Mouse (Mus musculus) heart, embryonic 12.5 days (tissue): Measurements from ENCODE around the gene Tor3a. TPM values are rescaled to one million over a fixed set of nuclear protein-coding genes. Genes with fewer than 3 reads are reported as not detected.
A peak's percentile ranks its signal among the peaks of the same experiment; 100 is the strongest.
"Not testable (repeated sequence)": the region's sequence is repeated elsewhere in the genome, so short reads cannot be mapped to it uniquely, and the experiment has no call there.

Experiments used
- ATAC-seq: fragments of 200-750 bp; cut with Nextera tagmentation; 2 replicates; pipeline ENCODE4 v1.8.0; 2017; ENCODE audit warnings: moderate TSS enrichment, moderate library complexity; ENCODE audit not compliant: insufficient number of reproducible peaks, low FRiP score
- H3K27ac ChIP-seq: fragments of 300-500 bp; sonication (generic); 2 replicates; pipeline ENCODE4 v1.5.1; 2016; ENCODE audit warnings: mild to moderate bottlenecking, moderate library complexity; ENCODE audit not compliant: poor library complexity, severe bottlenecking
- H3K27me3 ChIP-seq: fragments of 300-500 bp; sonication (generic); replicated peaks from 2 replicates; pipeline ENCODE4 v1.6.1; 2016; ENCODE audit warnings: mild to moderate bottlenecking, moderate library complexity
- H3K36me3 ChIP-seq: fragments of 300-500 bp; sonication (generic); 2 replicates; pipeline ENCODE4 v1.6.1; 2016; ENCODE audit warnings: mild to moderate bottlenecking, moderate library complexity
- H3K4me1 ChIP-seq: fragments of 300-500 bp; sonication (generic); replicated peaks from 2 replicates; pipeline ENCODE4 v1.6.1; 2016; ENCODE audit warnings: mild to moderate bottlenecking
- H3K4me2 ChIP-seq: fragments of 300-500 bp; sonication (generic); 2 replicates; pipeline ENCODE4 v1.6.1; 2016; ENCODE audit warnings: mild to moderate bottlenecking, moderate library complexity
- H3K4me3 ChIP-seq: fragments of 300-500 bp; sonication (generic); 2 replicates; pipeline ENCODE4 v1.5.1; 2016; ENCODE audit warnings: mild to moderate bottlenecking
- H3K9ac ChIP-seq: fragments of 300-500 bp; sonication (generic); 2 replicates; pipeline ENCODE4 v1.6.1; 2016; ENCODE audit warnings: mild to moderate bottlenecking, moderate library complexity
- H3K9me3 ChIP-seq: fragments of 300-500 bp; sonication (generic); replicated peaks from 2 replicates; pipeline ENCODE4 v1.6.1; 2016; ENCODE audit warnings: mild to moderate bottlenecking, moderate library complexity
- WGBS: fragments of 180-500 bp; shearing (Covaris S2); methylation state at CpG from one replicate; pipeline ENCODE4 v1.1.7; 2016; 5-methylcytosine and 5-hydroxymethylcytosine counted together
- polyA plus RNA-seq: library from polyadenylated mRNA; unstranded; fragments of >200 nt; fragmentation: Nextera tagmentation; extraction: Ambion mirVana; gene quantifications from 2 replicates; pipeline ENCODE4 v1.2.1, GENCODE M21; 2016

Tor3a gene
- polyA plus RNA-seq, 1 experiment from 2014 or later = 4.5 TPM

DNA sequence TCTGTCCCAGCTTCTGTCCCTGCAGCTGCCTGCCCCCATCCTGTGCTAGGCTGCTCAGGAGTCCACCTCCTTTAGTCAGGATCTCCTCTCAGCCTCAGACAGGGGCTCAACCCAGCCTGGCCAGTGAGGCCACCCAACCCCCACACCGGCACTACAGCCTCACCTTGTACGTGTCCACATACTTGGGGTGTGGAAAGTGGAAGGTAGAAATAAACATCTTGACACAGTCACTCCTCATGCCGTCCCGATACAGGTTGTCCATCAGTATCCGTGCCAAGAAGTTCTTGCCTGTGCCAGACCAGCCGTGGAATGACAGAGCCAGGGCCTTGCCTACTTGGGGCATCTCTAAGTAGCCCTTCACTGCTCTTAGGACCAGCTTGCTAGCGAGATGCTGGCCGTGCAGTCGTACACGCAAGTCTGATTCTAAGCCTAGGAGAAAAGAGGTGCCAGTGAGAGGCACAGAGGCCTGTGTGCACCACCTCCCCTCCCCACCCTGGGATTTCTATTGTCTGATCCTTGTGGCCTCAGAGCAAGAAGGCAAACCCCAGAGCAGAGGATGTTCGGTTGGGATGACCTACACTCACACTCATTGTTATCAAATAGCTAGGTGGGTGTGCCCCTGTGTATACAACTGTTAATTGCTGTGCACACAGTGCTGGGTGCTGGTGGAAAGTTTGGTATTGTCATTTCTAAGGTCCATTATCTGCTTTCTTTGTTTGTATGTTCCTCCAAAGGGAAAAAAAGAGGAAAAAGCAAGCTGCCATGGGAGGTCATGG, 4.8 kb downstream of the Tor3a start:
- no peak overlapping the region for H3K27ac ChIP-seq
- no peak overlapping the region for H3K4me2 ChIP-seq
- 50% methylated on average over 11 of the region's 11 CpGs for WGBS
- ATAC-seq = no peak
- no peaks in the 10 kb centered on the region for H3K27me3 ChIP-seq
- no peak overlapping the region for H3K4me3 ChIP-seq
- H3K9ac ChIP-seq = no peak overlapping the region
- no peaks in the 10 kb centered on the region for H3K9me3 ChIP-seq
- peaks cover 34% of the 10 kb centered on the region for H3K4me1 ChIP-seq
- H3K36me3 ChIP-seq = no peaks in the 10 kb centered on the region

DNA sequence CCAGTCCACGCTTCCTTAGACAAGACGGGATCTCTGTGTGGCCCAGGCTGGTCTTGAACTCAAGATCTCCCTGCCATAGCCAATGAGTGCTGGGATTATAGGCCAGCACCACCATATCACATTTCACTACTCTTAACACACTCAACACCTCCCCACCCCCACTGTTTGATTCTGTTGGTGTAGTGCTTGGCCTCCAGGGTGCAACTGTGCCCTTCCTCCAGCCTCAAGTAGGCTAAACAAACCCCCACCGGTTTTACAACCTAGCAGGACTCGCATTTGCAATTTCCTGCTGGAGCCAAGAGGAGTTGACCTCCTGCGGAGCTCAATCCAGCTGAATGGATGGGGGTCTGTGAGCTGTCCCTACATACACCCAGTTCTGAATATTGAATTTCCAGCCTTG, 5.6 kb downstream of the Tor3a start:
- no peaks in the 10 kb centered on the region for H3K36me3 ChIP-seq
- no peak for ATAC-seq
- no peaks in the 10 kb centered on the region for H3K9me3 ChIP-seq
- no peak overlapping the region for H3K4me3 ChIP-seq
- no peak overlapping the region for H3K27ac ChIP-seq
- H3K4me2 ChIP-seq = no peak overlapping the region
- 25% methylated on average over 5 of the region's 5 CpGs for WGBS
- no peaks in the 10 kb centered on the region for H3K27me3 ChIP-seq
- peaks cover 34% of the 10 kb centered on the region for H3K4me1 ChIP-seq
- no peak overlapping the region for H3K9ac ChIP-seq

DNA sequence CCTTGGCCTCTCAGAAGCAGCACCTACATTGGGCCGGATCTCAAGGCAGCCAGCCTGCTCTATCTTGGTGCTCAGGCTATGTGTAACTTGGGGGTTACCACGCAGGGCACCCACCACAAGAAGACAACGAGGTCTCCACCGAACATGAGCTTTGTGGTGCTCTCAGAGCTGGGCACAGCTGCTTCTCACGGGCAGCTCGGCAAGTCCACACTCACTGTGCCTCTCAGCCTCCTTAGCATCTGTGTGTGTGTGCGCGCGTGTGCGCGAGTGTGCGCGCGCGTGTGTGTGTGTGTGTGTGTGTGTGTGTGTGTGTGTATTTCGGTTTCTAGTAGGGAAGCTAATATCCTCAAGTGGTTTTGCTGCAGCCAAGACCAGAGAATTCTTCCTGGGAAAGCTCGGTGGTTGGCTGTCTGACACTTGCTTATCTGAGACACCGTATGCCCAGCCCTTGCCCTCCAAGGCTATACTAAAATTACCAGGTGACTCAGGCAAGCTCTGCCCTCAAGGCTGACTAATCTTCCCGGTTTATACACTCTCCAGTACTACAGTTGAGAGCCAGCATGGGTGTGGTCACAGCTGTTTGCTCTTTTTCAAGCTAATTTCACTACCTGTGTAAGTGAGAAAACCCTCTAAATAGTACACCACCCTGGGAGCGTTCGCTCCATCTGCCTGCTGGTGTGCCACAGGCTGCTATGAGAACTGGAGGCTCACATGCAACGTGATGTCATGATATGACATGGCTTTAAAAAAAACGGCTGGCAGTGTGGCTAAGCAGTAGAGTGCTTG, 6.8 kb downstream of the Tor3a start:
- no peak overlapping the region for H3K4me3 ChIP-seq

DNA sequence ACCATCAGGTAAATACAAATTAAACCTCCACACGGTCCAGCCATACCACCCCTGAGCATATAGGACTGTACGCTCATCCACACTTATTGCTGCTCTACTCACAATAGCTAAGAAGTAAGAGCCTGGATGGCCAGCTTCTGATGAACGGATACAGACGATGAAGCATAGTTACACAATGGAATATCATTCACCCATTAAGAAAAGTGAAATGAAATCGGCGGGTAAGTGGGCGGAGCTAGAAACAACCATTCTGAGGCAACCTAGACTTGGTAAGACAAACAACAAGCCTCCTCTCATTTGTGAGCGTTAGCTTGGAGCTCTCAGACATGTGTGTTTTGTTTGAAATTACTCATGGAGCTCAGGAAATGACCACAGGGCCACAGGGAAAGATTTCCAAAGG, 8.4 kb downstream of the Tor3a start:
- no peak overlapping the region for H3K27ac ChIP-seq
- ATAC-seq = no peak
- H3K9me3 ChIP-seq = no peaks in the 10 kb centered on the region
- H3K27me3 ChIP-seq = no peaks in the 10 kb centered on the region
- H3K9ac ChIP-seq = no peak overlapping the region
- H3K4me3 ChIP-seq = no peak overlapping the region
- WGBS = 80% methylated on average over 8 of the region's 8 CpGs
- H3K36me3 ChIP-seq = peaks cover 7% of the 10 kb centered on the region; the same call in 1 of the 2 replicates
- peaks cover 28% of the 10 kb centered on the region for H3K4me1 ChIP-seq
- H3K4me2 ChIP-seq = no peak overlapping the region

More for the DNA sequence above, 6.8 kb downstream of the Tor3a start:
- Histone ChIP-seq H3K27me3 (no peaks in the 10 kb centered on the region), H3K4me2 (peak overlapping the region; percentile 30; the same call in 1 of the 2 replicates), H3K9me3 (no peaks in the 10 kb centered on the region), H3K27ac (peak overlapping the region; percentile 36; the same call in 1 of the 2 replicates), H3K4me1 (peaks cover 28% of the 10 kb centered on the region), H3K9ac (no peak overlapping the region), H3K36me3 (no peaks in the 10 kb centered on the region)
- 69% methylated on average over 23 of the region's 23 CpGs for WGBS
- no peak; the same call in 1 of the 2 replicates for ATAC-seq

DNA sequence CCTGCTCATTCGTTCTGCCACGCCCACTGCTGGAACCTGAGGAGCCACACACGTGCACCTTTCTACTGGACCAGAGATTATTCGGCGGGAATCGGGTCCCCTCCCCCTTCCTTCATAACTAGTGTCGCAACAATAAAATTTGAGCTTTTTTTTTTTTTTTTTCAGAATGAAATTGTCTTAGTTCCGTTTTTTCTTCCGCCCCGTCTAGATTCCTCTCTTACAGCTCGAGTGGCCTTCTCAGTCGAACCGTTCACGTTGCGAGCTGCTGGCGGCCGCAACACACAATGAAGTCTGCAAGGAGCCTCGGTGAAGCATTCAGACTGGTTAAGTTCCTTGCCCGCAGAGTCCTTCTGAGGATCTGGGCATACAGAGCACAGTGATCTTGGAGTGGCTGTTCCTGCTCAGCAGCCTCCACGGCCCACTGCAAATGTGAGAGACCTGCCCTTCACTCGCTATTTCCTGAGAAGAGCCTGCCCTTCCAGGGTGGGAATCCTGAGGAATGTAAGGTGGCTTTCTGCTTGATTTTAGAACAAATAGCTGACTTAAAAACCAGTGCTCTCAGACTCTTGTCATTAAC, 13.4 kb downstream of the Tor3a start:
- H3K9me3 ChIP-seq, H3K27me3 ChIP-seq, H3K4me2 ChIP-seq, ATAC-seq, H3K4me1 ChIP-seq, H3K4me3 ChIP-seq, H3K27ac ChIP-seq, H3K9ac ChIP-seq: not testable (repeated sequence)
- 68% methylated on average over 21 of the region's 21 CpGs for WGBS
- peaks cover 15% of the 10 kb centered on the region for H3K36me3 ChIP-seq

DNA sequence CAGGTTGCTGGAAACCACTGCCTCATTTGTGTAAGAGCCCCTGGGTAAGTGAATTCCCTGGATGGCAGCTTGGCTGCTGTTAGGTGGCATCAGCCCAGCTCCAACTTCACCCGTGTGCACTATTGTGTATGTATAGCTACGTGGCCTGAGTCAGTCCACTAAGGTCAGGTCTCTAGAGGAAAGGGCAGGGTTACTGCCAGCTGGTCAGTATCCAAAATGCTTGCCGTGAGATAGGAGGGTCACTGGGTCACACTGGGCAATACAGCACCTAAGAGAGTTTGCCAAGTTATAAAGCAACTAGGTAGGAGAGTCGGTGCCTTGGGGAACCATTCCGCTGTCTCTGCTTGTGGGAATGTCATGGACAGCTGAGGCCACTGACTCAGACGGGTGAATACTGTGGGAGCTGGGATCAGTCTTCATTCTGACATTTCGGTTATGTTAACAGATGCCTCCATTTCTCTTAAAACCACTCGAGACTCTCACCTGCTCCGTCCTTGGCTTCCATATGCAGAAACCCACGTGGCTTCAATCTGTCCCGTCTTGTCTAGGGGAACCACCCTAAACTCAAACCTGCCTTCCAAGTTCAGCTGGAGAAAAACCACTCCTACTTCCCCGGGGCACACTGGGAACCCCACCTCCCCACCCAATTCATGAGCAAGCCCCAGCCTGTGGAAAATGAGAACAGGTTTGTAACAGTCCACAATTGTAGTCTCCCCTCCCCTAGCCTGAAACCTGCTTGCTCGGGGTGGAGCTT, 14.1 kb downstream of the Tor3a start:
- ATAC-seq = no peak
- Histone ChIP-seq H3K4me3 (no peak overlapping the region), H3K27ac (no peak overlapping the region), H3K4me2 (no peak overlapping the region), H3K9me3 (no peaks in the 10 kb centered on the region), H3K36me3 (peaks cover 18% of the 10 kb centered on the region), H3K27me3 (no peaks in the 10 kb centered on the region), H3K4me1 (no peaks in the 10 kb centered on the region), H3K9ac (no peak overlapping the region)
- WGBS = 75% methylated on average over 13 of the region's 13 CpGs

DNA sequence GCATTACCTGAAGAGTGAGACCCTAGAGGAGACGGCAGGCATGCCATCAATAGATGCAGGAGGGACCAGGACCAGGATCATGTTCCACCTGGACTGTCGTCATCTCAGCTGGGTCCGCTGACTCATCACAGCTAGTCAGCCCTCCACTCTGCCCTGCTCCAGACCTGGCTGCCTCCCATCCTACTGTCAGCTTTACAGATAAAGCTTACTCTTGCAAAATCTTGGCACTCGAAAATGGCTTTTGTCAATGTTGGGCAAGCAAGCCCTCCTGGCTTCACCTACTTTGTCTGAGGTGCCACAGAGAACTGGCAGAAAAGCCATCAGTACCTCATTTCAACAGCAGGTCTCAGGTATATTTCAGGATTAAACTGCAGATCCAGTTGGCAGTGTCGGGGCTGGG, 15.5 kb downstream of the Tor3a start:
- no peaks in the 10 kb centered on the region for H3K27me3 ChIP-seq
- H3K36me3 ChIP-seq = peaks cover 20% of the 10 kb centered on the region
- no peak overlapping the region for H3K9ac ChIP-seq
- H3K4me1 ChIP-seq = no peaks in the 10 kb centered on the region
- H3K4me3 ChIP-seq = no peak overlapping the region
- H3K27ac ChIP-seq = no peak overlapping the region
- 78% methylated on average over 5 of the region's 5 CpGs for WGBS
- no peak overlapping the region for H3K4me2 ChIP-seq
- no peaks in the 10 kb centered on the region for H3K9me3 ChIP-seq
- no peak for ATAC-seq

DNA sequence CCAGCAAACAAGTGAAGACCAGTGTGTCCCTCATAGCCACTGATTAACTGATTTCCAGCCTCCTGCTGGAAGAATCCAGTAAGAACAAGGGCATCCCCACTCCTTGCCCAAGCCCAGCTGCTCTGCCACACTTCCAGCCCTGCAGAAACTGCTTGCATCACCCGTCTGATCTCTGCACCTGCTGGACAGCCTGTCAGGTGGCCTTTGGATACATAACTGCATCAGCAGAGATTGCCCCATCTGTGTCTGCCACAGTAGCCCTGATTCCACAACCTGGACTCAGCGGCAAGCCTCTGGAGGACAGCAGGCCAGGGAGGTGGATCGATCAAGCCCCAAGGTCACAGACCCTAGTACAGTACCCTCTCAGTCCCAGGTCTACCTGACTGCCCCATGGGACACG, 16.6 kb downstream of the Tor3a start:
- Histone ChIP-seq H3K27me3 (no peaks in the 10 kb centered on the region), H3K4me3 (no peak overlapping the region), H3K4me2 (no peak overlapping the region), H3K9me3 (no peaks in the 10 kb centered on the region), H3K9ac (no peak overlapping the region), H3K4me1 (no peaks in the 10 kb centered on the region), H3K36me3 (peaks cover 20% of the 10 kb centered on the region), H3K27ac (no peak overlapping the region)
- ATAC-seq = no peak
- 89% methylated on average over 4 of the region's 4 CpGs for WGBS

DNA sequence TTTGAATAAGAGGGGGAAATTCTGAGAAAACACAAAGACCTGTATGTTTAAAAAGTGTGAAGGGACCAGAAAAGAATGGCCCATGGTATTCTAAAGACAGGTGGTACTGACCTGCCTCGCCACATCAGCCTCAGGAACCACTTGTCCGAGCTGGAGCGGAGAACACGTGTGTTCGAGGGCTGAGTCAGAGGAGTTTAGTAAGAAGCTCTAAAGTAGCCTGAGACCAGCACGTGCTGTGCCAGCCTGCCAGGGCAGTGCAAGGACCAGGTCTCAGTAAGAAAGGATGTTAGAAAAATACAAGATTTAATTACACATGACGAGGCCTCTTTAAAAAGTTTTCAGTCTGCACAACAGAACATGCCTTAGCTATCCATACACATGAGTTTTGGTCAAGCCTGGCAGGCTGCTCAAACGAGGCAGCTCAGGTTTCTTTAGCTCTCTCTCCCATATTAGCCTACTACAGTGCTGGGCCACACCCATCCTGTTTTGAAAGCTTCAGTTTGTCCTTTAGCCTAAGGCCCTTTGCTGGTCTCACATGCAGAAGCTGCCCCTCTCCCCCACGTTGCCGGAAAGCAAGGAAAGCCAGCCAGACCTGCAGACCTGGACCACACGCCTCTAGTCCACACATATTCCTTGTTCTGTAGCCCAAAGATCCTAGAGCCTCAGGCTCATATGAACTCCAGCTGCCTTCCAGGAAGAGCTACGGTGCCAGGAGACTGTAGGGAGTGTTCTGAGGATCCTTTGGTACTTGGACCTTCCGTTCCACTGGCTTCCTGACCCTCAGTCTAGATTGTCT, 19.2 kb downstream of the Tor3a start:
- H3K4me1 ChIP-seq = no peaks in the 10 kb centered on the region
- H3K4me2 ChIP-seq = no peak overlapping the region
- H3K9ac ChIP-seq = no peak overlapping the region
- ATAC-seq = no peak
- no peak overlapping the region for H3K27ac ChIP-seq
- H3K4me3 ChIP-seq = no peak overlapping the region
- H3K9me3 ChIP-seq = no peaks in the 10 kb centered on the region
- H3K27me3 ChIP-seq = no peaks in the 10 kb centered on the region
- WGBS = 77% methylated on average over 13 of the region's 13 CpGs
- H3K36me3 ChIP-seq = peaks cover 15% of the 10 kb centered on the region; the same call in 1 of the 2 replicates

DNA sequence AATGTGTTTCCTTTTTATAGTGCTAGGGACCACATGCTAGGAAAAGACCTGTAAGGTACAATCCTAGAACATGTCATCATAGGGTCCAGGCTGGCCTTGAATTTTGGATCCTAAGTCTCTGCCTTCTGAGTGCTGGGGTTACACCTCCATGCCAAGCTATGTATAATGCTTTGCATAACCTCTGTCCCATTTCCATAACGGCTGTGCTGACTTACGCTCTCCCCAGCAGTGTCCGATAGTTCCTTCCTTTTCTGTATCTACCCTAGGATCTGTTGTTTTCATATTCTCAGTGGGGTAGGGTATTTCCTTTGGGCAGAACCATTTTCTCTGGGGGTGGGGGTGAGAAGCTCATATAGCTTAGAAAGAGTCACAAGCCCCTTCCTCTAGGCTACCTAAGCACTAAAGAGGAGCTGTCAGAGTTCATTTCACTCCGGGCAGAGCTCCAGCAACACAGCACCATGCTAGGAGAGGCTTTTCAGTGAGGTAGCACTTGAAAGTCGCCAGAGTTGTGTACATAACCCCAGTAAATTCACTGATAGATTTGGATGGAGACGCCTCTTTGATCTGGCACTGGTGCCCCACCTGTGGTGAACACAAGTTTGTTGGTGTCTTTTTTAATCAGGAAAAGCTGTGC, 21.9 kb downstream of the Tor3a start:
- Histone ChIP-seq H3K4me2 (no peak overlapping the region), H3K4me3 (no peak overlapping the region), H3K36me3 (peaks cover 19% of the 10 kb centered on the region; the same call in 1 of the 2 replicates), H3K9me3 (no peaks in the 10 kb centered on the region), H3K9ac (no peak overlapping the region), H3K27ac (no peak overlapping the region), H3K4me1 (peaks cover 6% of the 10 kb centered on the region), H3K27me3 (no peaks in the 10 kb centered on the region)
- 60% methylated on average over 6 of the region's 6 CpGs for WGBS
- ATAC-seq = no peak
